In the genomic region with DNA sequence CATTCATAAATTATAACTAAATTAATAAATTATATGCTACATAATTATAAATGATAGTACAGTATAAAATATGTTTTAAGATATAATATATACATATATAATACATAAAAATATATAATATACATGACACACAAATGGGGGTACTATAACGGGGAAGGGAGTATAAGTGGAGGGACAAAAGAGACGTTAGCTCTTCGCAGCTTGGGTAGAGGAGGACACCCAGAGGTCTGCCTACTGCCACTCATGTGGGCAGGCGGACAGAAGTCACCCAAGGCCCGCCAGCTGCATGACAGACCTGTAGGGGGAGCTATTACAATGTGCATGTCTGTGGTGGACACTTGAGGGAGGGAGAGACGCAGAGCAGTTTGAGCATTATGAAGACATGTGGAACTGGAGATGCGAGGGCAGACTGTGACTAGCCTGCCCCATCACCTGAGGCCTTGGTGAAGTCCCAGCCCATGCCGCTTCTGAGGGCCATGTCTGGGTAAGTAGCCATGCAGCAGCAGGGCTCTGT, we compare ENCODE assay signal across 12 mouse cellular contexts.
DNase-seq lines count a peak whose midpoint lies in the region; ATAC-seq and TF ChIP-seq lines count a peak whose summit lies in the region.
"Had no signal": no experiment of that assay in that cellular context is flagged by ENCODE, and none has a peak within 500 bp of the region (broad histone marks: within the 10 kb centered on the region; RNA-seq: fewer than 3 reads in every experiment).

No protein-coding gene starts in this region.

- 0 out of 2 replicates have a peak, but pooled peaks have one; percentile 11 for TF ChIP-seq CTCF in kidney, adult 2 months (conservative IDR thresholded peaks at IDR 0.05; ENCODE audit: insufficient read depth, insufficient read length, low read depth, low read length)

- peak; percentile 7 for DNase-seq in CD4-positive, CD25-positive, alpha-beta regulatory T cell, adult 2 months (ENCODE audit: low read depth, low spot score)
- no peak for DNase-seq in kidney, adult 2 months
- DNase-seq in kidney, postnatal 14 days, result no peak
- DNase-seq in 416B (ENCODE audit: low read depth), result peak; percentile 52
- no peak for DNase-seq in ovary, postnatal 14 days (ENCODE audit: low spot score)
- no peak for DNase-seq in gastrocnemius, postnatal 4 days (ENCODE audit: low spot score in 2 of 2)
- DNase-seq: thymus, postnatal 25 days had no signal

- TF ChIP-seq POLR2A in kidney, adult 2 months (IDR thresholded peaks at IDR 0.05; ENCODE audit: low read depth, low read length), result no peak

- H3K4me3 ChIP-seq in kidney, adult 2 months (ENCODE audit: insufficient read depth, low read depth, low read length), result no peak overlapping the region
- H3K4me3 ChIP-seq: forebrain, embryonic 13.5 days; liver, embryonic 15.5 days had no signal

- no peak for ATAC-seq in CD4-positive, CD25-positive, alpha-beta regulatory T cell, adult 4 months
- peak; percentile 42 to 61 for ATAC-seq in hematopoietic stem cell, adult 5-6 weeks (replicated peaks in 1 of 2; ENCODE audit: insufficient read depth in 1 of 2, low FRiP score in 2 of 2, low TSS enrichment in 1 of 2, low read depth in 1 of 2, poor library complexity in 2 of 2, severe bottlenecking in 2 of 2)
- ATAC-seq: forebrain, embryonic 13.5 days; hindbrain, embryonic 16.5 days had no signal

- H3K27me3 ChIP-seq in kidney, adult 2 months (replicated peaks; ENCODE audit: control insufficient read depth, insufficient read depth, low read length), result no peaks in the 10 kb centered on the region
- H3K27me3 ChIP-seq: forebrain, embryonic 13.5 days; liver, embryonic 15.5 days had no signal

- H3K36me3 ChIP-seq in kidney, adult 2 months (ENCODE audit: control insufficient read depth, insufficient read depth, low read length), result no peaks in the 10 kb centered on the region
- H3K36me3 ChIP-seq: liver, embryonic 15.5 days had no signal

- H3K27ac ChIP-seq in kidney, adult 2 months (ENCODE audit: insufficient read depth, low read depth, low read length), result no peak overlapping the region
- H3K27ac ChIP-seq: forebrain, embryonic 13.5 days; liver, embryonic 15.5 days had no signal

- H3K4me1 ChIP-seq in kidney, adult 2 months (ENCODE audit: control insufficient read depth, insufficient read depth, low read length), result no peaks in the 10 kb centered on the region
- H3K4me1 ChIP-seq: forebrain, embryonic 13.5 days; liver, embryonic 15.5 days had no signal

- WGBS in kidney, adult 2 months, result 88% methylated on average over 8 of the region's 8 CpGs

Comparison
In these comparisons a context has a peak if more than half of its experiments do, and no peak if none do; other contexts are left out.
1. DNase-seq: peak in CD4-positive, CD25-positive, alpha-beta regulatory T cell, adult 2 months (single experiment) and 416B (single experiment); none in kidney, adult 2 months (single experiment), kidney, postnatal 14 days (single experiment), ovary, postnatal 14 days (single experiment) and gastrocnemius, postnatal 4 days (0 of 2).